Mouse (Mus musculus) kidney, adult 2 months (tissue): Measurements from ENCODE around the gene Rbp7. TPM values are rescaled to one million over a fixed set of nuclear protein-coding genes. Genes with fewer than 3 reads are reported as not detected.

Experiments
- DNase-seq: peaks from one replicate; pipeline ENCODE4 v3.0.0; 2021
- H3K27ac ChIP-seq: fragments of 200-500 bp; 2 replicates; pipeline ENCODE4 v1.5.1; 2012; ENCODE audit warnings: low read depth, low read length, control low read depth, inconsistent platforms; ENCODE audit not compliant: insufficient read depth
- H3K27me3 ChIP-seq: fragments of 200-500 bp; replicated peaks from 2 replicates; pipeline ENCODE4 v1.6.1; 2012; ENCODE audit warnings: mild to moderate bottlenecking, moderate library complexity, low read length, inconsistent platforms; ENCODE audit not compliant: control insufficient read depth, insufficient read depth
- H3K36me3 ChIP-seq: fragments of 200-500 bp; 2 replicates; pipeline ENCODE4 v1.6.1; 2012; ENCODE audit warnings: mild to moderate bottlenecking, moderate library complexity, low read length, inconsistent platforms; ENCODE audit not compliant: control insufficient read depth, insufficient read depth
- H3K4me1 ChIP-seq: fragments of 200-500 bp; 2 replicates; pipeline ENCODE4 v1.6.1; 2011; ENCODE audit warnings: low read length; ENCODE audit not compliant: control insufficient read depth, insufficient read depth
- H3K4me3 ChIP-seq: fragments of 200-500 bp; 2 replicates; pipeline ENCODE4 v1.5.1; 2011; ENCODE audit warnings: mild to moderate bottlenecking, low read depth, low read length, control low read depth; ENCODE audit not compliant: insufficient read depth
- CTCF ChIP-seq: fragments of 200-500 bp; conservative IDR thresholded peaks from 2 replicates; pipeline ENCODE4 v1.5.1; 2011; ENCODE audit warnings: low read depth, mild to moderate bottlenecking, control low read depth, low read length, moderate library complexity, mixed read lengths; ENCODE audit not compliant: insufficient read depth, insufficient read length
- POLR2A ChIP-seq: fragments of 200-500 bp; IDR thresholded peaks from one replicate; pipeline ENCODE4 v1.6.1; 2011; ENCODE audit warnings: low read depth, low read length, control low read depth
- WGBS: fragments of 180-500 bp; shearing (Covaris S2); methylation state at CpG from one replicate; pipeline ENCODE4 v1.1.7; 2018; 5-methylcytosine and 5-hydroxymethylcytosine counted together
- polyA plus RNA-seq: library from polyadenylated mRNA; depleted of rRNA; stranded (reverse); fragments of >200 nt; gene quantifications from 2 replicates; pipeline ENCODE4 v1.2.3, GENCODE M21; 2012; rRNA removed

Rbp7 gene
- 2.0 and 2.9 TPM in 2 replicates for polyA plus RNA-seq

DNA sequence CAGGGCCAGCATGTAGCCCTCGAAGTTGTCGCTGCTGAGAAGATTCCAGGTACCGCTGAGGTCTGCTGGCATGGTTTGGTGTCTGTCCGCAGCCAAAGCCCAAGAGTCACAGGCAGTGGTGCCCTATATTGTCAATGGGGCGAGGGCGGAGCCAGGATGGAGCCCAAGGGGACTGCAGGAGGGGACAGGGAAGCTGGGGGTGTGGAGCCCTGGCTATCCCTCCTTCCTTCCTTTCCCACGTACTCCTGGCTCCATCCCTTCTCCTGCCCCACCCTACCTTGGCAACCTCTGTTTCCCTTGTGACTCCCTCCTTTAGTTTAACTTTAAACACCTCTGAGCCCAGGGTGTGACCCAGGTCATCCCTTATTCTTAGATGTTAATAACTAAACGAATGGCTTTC is at the start of gene Rbp7:
Gene Rbp7, minus strand, starts transcription at position 100 of the 400 bp plus-strand sequence.
- H3K27ac ChIP-seq: no peak within 1 kb of the TSS

DNA sequence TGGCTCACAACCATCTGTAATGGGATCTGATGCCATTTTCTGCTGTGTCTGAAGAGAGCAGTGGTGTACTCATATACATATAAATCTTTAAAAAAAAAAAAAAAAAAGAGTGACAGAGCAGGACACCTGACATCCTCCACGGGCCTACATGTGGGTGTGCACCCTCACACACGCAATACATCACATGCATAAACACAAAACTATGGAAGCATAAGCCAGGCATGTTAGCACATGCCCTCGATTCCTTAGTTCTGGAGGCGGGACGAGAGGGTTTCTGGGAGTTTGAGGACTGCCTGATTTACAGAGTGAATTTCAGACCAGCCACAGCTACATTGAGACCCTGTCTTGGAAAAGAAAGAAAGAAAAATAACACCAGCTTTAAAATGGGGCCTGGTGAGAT is 49.6 kb upstream of the Rbp7 start:
- Histone ChIP-seq H3K4me1 (no peaks in the 10 kb centered on the region), H3K27ac (no peak overlapping the region), H3K36me3 (no peaks in the 10 kb centered on the region), H3K27me3 (no peaks in the 10 kb centered on the region), H3K4me3 (no peak overlapping the region)
- TF ChIP-seq CTCF: no peak
- TF ChIP-seq POLR2A: no peak
- WGBS: 83% methylated on average over 5 of the region's 5 CpGs
- no peak for DNase-seq

More for the DNA sequence above, at the start of gene Rbp7:
- H3K4me3 ChIP-seq: no peak within 1 kb of the TSS
- no peaks in the 10 kb centered on the region for H3K27me3 ChIP-seq
- H3K36me3 ChIP-seq: no peaks in the 10 kb centered on the region
- TF ChIP-seq CTCF: no peak
- TF ChIP-seq POLR2A: no peak
- WGBS: 50% methylated on average over 8 of the region's 8 CpGs
- no peaks in the 10 kb centered on the region for H3K4me1 ChIP-seq
- peak; percentile 56 for DNase-seq

DNA sequence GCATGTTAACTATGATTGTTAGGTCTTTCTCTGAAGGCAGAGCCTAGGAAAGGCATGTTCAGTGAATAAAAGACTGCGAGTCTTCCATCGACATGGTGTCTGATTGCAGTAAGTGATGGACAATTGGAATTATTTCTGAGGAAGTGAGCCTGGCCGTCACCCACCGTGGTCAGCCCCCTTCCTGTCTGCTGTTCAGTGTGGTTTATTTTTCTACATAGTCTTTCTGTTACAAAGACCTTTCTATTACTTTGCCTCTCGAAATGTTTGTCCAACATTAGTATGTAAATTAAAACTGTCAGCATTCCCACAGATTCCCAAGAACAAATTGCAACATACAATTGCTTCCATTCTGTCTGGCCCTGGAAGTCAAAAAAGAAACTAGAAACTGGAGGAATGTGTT is 45.0 kb upstream of the Rbp7 start:
- TF ChIP-seq POLR2A (no peak), CTCF (no peak)
- H3K4me1 ChIP-seq: no peaks in the 10 kb centered on the region
- WGBS: 78% methylated on average over 5 of the region's 5 CpGs
- H3K4me3 ChIP-seq: no peak overlapping the region
- H3K27ac ChIP-seq: no peak overlapping the region
- no peak for DNase-seq
- H3K36me3 ChIP-seq: 0 out of 2 replicates have a peak, but pooled peaks cover 1% of the 10 kb centered on the region
- no peaks in the 10 kb centered on the region for H3K27me3 ChIP-seq

DNA sequence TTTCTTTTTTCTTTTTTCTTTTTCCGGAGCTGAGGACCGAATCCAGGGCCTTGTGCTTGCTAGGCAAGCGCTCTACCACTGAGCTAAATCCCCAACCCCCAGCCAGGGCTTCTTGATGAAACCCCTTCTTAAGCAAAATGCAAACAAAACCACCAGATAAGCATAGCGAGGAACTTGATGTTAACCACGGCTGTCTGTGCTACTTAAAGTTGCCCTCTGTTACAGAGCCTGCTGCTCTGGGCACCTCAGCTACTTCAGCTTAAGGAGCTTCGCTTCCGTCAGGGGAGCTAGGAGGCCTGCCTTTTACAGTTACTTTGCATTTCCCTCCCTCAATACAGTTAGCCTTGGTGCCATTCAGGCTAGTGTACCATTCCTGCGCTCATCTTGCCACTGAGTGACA is 44.1 kb upstream of the Rbp7 start:
- Histone ChIP-seq H3K4me1 (no peaks in the 10 kb centered on the region), H3K27me3 (no peaks in the 10 kb centered on the region), H3K27ac (no peak overlapping the region), H3K4me3 (no peak overlapping the region), H3K36me3 (0 out of 2 replicates have a peak, but pooled peaks cover 1% of the 10 kb centered on the region)
- WGBS: 94% methylated on average over 8 of the region's 8 CpGs
- DNase-seq: no peak
- TF ChIP-seq CTCF: no peak
- no peak for TF ChIP-seq POLR2A

DNA sequence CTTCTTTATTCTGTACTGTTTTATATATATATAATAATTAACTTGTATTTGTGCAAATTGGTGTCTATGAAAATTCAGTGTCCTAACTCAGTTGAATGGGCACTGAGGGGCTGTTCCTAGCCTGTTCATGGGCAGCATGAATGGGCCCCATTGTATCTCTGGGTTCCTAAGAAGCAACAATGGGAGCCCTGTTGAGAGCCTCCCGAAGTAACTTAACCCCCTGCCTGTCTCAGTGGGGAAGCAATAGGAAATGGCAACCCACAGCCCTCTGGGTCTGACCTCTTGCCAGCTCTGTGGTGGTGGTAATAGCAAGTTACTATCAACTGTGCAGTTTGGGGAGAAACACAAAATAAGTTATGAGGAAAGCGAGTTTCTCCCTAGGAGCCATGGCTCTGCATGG is 41.8 kb upstream of the Rbp7 start:
- TF ChIP-seq CTCF (no peak), POLR2A (no peak)
- no peak for DNase-seq
- 86% methylated on average over 2 of the region's 2 CpGs for WGBS
- H3K27ac ChIP-seq: no peak overlapping the region
- peaks cover 1% of the 10 kb centered on the region; the same call in 1 of the 2 replicates for H3K36me3 ChIP-seq
- no peak overlapping the region for H3K4me3 ChIP-seq
- H3K4me1 ChIP-seq: no peaks in the 10 kb centered on the region
- H3K27me3 ChIP-seq: no peaks in the 10 kb centered on the region

DNA sequence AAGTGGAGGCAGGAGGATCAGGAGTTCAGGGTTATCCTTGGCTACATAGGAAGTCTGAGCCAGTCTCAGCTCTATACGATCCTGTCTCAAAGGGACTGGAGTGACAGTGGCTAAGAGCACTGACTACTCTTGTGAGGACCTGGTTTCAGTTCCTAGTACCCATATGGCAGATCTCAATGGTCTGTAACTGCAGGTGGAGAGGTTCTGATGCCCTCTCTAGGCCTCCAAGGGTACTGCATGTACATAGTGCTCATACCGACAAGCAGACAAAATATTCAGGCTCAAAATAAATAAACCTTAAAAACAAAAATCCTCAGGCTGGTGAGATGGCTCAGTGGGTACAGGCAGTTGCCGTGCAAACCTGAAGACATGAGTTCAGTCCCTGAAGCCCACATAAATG is 36.4 kb upstream of the Rbp7 start:
- no peaks in the 10 kb centered on the region for H3K4me1 ChIP-seq
- DNase-seq: no peak
- H3K36me3 ChIP-seq: no peaks in the 10 kb centered on the region; the same call in 1 of the 2 replicates
- TF ChIP-seq CTCF (0 out of 2 replicates have a peak, but pooled peaks have one; percentile 12), POLR2A (no peak)
- no peak overlapping the region for H3K27ac ChIP-seq
- WGBS: over 99% methylated on average over 3 of the region's 3 CpGs
- no peak overlapping the region for H3K4me3 ChIP-seq
- H3K27me3 ChIP-seq: no peaks in the 10 kb centered on the region

DNA sequence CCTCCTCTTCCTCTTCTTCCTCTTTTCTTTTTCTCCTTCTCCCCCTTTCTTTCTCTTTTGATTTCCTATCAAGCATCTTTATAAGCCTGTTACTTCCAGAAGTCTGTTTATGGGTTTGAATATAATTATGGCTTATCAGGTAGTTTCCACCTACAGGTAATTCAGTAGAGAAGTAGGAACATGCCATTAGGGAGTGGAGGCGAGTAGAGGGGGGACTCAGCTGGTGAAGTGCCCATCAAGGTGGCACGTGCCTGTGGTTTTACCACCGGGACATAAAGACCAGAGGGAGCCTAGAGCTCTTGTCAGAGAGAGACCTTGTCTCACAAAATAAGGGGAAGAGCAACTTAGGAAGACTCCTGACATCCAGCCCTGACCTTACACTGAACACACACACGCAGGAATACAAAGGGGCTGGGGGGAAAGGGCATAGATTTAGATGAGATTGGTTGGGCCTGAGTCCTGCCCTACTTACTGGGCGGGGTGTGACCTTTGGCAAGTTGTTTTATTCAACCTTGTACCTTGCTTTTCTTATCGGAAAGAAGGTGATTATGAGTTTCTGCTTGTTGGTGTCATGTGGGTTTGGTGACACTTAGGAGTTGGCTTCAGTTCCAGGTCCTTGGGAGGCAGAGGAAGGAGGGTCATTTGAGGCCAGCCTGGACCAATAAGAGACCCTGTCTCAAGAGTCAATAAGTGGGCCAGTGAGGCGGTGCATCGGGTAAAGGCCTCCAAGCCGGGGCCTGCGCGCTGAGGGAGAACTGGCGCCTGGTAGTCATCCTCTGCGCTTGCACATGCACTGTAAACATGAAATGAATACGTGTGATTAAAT is 34.9 kb upstream of the Rbp7 start:
- no peaks in the 10 kb centered on the region for H3K4me1 ChIP-seq
- WGBS: 92% methylated on average over 14 of the region's 14 CpGs
- no peak overlapping the region for H3K27ac ChIP-seq
- TF ChIP-seq POLR2A: no peak
- no peak for TF ChIP-seq CTCF
- H3K4me3 ChIP-seq: no peak overlapping the region
- no peak for DNase-seq
- no peaks in the 10 kb centered on the region; the same call in 1 of the 2 replicates for H3K36me3 ChIP-seq
- H3K27me3 ChIP-seq: no peaks in the 10 kb centered on the region
